ENCODE assay signal across 8 mouse cellular contexts in the genomic region with DNA sequence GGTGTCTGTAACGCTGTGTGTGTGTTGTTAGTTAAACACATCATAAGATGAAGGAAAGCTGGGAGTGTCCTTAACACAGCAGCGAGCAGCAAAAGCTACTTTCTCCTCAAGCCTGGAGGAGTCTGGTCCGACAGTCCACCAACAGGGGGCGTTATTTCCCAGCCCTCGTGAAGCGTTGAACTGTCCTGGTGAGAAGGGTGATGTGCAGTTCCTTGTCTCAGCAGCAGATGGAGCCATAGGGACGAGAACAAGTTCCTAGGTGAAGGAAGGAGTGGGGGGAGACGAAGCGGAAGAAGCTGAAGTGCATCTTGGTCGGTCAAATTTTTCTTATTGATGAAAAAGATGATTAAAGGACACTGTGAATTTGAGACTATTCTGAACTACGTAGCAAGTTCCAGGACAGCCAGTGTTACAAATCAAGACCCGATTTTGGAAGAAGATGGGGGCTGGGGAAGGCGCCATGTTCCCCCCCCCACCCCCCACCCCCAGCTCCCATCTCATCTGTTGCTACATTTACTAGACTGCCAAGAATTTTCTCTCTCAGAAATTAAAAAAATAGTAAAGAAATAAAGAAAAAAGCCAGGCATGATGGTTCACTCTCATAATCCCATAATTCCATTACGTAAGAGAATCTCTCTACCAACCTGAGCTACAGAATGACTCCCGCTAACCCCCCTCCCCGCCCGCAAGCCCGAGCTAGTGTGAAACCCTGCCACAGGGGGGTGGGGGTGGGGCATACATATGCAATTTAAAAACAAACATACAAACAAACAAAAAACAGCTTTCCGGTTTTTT. TPM values are rescaled to one million over a fixed set of nuclear protein-coding genes. Genes with fewer than 3 reads are reported as not detected.
DNase-seq lines count a peak whose midpoint lies in the region; ATAC-seq and TF ChIP-seq lines count a peak whose summit lies in the region.

No protein-coding gene starts in this region.

- no peaks in the 10 kb centered on the region for H3K36me3 ChIP-seq in forebrain, embryonic 14.5 days (ENCODE audit: control insufficient read depth, insufficient read depth, low read length)
- no peaks in the 10 kb centered on the region for H3K36me3 ChIP-seq in liver, embryonic 15.5 days (replicated peaks)
- H3K36me3 ChIP-seq in neural tube, embryonic 12.5 days, result no peaks in the 10 kb centered on the region
- no peaks in the 10 kb centered on the region for H3K36me3 ChIP-seq in stomach, postnatal 0 days (ENCODE audit: control insufficient read depth, insufficient read depth, low read length)

- H3K27ac ChIP-seq in forebrain, embryonic 14.5 days (ENCODE audit: low read depth, low read length), result no peak overlapping the region
- H3K27ac ChIP-seq in liver, embryonic 15.5 days (replicated peaks), result no peak overlapping the region
- H3K27ac ChIP-seq in neural tube, embryonic 12.5 days, result no peak overlapping the region
- no peak overlapping the region for H3K27ac ChIP-seq in stomach, postnatal 0 days (replicated peaks)

- peak overlapping the region; percentile 61 for H3K4me2 ChIP-seq in forebrain, embryonic 14.5 days (ENCODE audit: low read length)
- peak overlapping the region; percentile 51 for H3K4me2 ChIP-seq in liver, embryonic 15.5 days
- H3K4me2 ChIP-seq in neural tube, embryonic 12.5 days (replicated peaks), result peak overlapping the region; percentile 61
- peak overlapping the region; percentile 48 for H3K4me2 ChIP-seq in stomach, postnatal 0 days (replicated peaks; ENCODE audit: low read depth)

- H3K4me3 ChIP-seq in forebrain, embryonic 14.5 days (ENCODE audit: low read depth, low read length), result peak overlapping the region; percentile 38
- peak overlapping the region; percentile 30 for H3K4me3 ChIP-seq in liver, embryonic 15.5 days (replicated peaks)
- peak overlapping the region; percentile 36 for H3K4me3 ChIP-seq in neural tube, embryonic 12.5 days
- H3K4me3 ChIP-seq in stomach, postnatal 0 days (ENCODE audit: low read depth, low read length), result peak overlapping the region; percentile 25

- DNase-seq in ES-CJ7 (ENCODE audit: low read depth, low spot score), result peak; percentile 99
- peak; percentile 96 for DNase-seq in cerebellum, adult 11 months
- DNase-seq in forebrain, embryonic 14.5 days (ENCODE audit: low spot score), result peak; percentile 98
- peak; percentile 89 to 94 for DNase-seq in heart, postnatal 10 days
- peak; percentile 98 for DNase-seq in kidney, postnatal 4 days
- peak; percentile 91 for DNase-seq in stomach, postnatal 0 days (ENCODE audit: low spot score)

- ATAC-seq in forebrain, embryonic 14.5 days, result peak; percentile 92
- ATAC-seq in liver, embryonic 15.5 days (ENCODE audit: insufficient read depth), result peak; percentile 54; the same call in 1 of the 2 replicates
- peak; percentile 90 for ATAC-seq in neural tube, embryonic 12.5 days (ENCODE audit: low FRiP score, low read depth)
- peak; percentile 85 for ATAC-seq in stomach, postnatal 0 days (ENCODE audit: low FRiP score, low TSS enrichment)

- TF ChIP-seq EP300 in stomach, postnatal 0 days (optimal IDR thresholded peaks at IDR 0.05), result no peak

- peak; percentile 100 for TF ChIP-seq CTCF in stomach, postnatal 0 days (IDR thresholded peaks at IDR 0.05; ENCODE audit: low read depth)

- H3K9ac ChIP-seq in forebrain, embryonic 14.5 days (ENCODE audit: low read length), result peak overlapping the region; percentile 57
- no peak overlapping the region for H3K9ac ChIP-seq in liver, embryonic 15.5 days
- H3K9ac ChIP-seq in neural tube, embryonic 12.5 days, result peak overlapping the region; percentile 40; the same call in 1 of the 2 replicates
- H3K9ac ChIP-seq in stomach, postnatal 0 days (ENCODE audit: low read length), result no peak overlapping the region

- intact Hi-C loops in heart, postnatal 10 days (cut with DNase I), result loop anchor here (1.0 to 5.0 kb wide), 3 partner anchors 51 to 198 kb away; no protein-coding TSS in a partner anchor

- H3K27me3 ChIP-seq in forebrain, embryonic 14.5 days (replicated peaks; ENCODE audit: control insufficient read depth, insufficient read depth, low read length), result no peaks in the 10 kb centered on the region
- H3K27me3 ChIP-seq in liver, embryonic 15.5 days, result peaks cover 4% of the 10 kb centered on the region; the same call in 1 of the 2 replicates
- H3K27me3 ChIP-seq in neural tube, embryonic 12.5 days (replicated peaks), result 0 out of 2 replicates have a peak, but pooled peaks cover 2% of the 10 kb centered on the region
- H3K27me3 ChIP-seq in stomach, postnatal 0 days (ENCODE audit: control insufficient read depth, insufficient read depth, low read length), result no peaks in the 10 kb centered on the region

- H3K4me1 ChIP-seq in forebrain, embryonic 14.5 days (ENCODE audit: control insufficient read depth, insufficient read depth, low read length), result no peaks in the 10 kb centered on the region
- H3K4me1 ChIP-seq in liver, embryonic 15.5 days (replicated peaks), result no peaks in the 10 kb centered on the region; the same call in 1 of the 2 replicates
- H3K4me1 ChIP-seq in neural tube, embryonic 12.5 days, result 0 out of 2 replicates have a peak, but pooled peaks cover 4% of the 10 kb centered on the region
- no peaks in the 10 kb centered on the region for H3K4me1 ChIP-seq in stomach, postnatal 0 days (replicated peaks; ENCODE audit: control insufficient read depth, insufficient read depth)

- 6% methylated on average over 19 of the region's 19 CpGs for WGBS in forebrain, embryonic 14.5 days
- WGBS in liver, embryonic 15.5 days (ENCODE audit: insufficient replicate concordance), result 12% methylated on average over 19 of the region's 19 CpGs
- 7% methylated on average over 19 of the region's 19 CpGs for WGBS in neural tube, embryonic 12.5 days
- 6% methylated on average over 19 of the region's 19 CpGs for WGBS in stomach, postnatal 0 days

- no peaks in the 10 kb centered on the region for H3K9me3 ChIP-seq in forebrain, embryonic 14.5 days (replicated peaks; ENCODE audit: control insufficient read depth, low read length)
- H3K9me3 ChIP-seq in liver, embryonic 15.5 days (replicated peaks), result no peaks in the 10 kb centered on the region
- H3K9me3 ChIP-seq in neural tube, embryonic 12.5 days, result no peaks in the 10 kb centered on the region
- no peaks in the 10 kb centered on the region for H3K9me3 ChIP-seq in stomach, postnatal 0 days (ENCODE audit: control insufficient read depth, low read length)

RNA-seq across cellular contexts. Expression of gene Nanog, which starts 37.7 kb away (rescaled TPM):
- 0.12 and 0.30 TPM in 2 replicates for polyA plus RNA-seq in forebrain, embryonic 14.5 days (2014; fragmentation: Nextera tagmentation; extraction: Ambion mirVana)
- total RNA-seq in heart, postnatal 10 days (2021), result not detected
- not detected in 2 replicates for polyA plus RNA-seq in liver, embryonic 15.5 days (2015; fragmentation: Nextera tagmentation; extraction: Ambion mirVana)
- 0.09 and 0.17 TPM in 2 replicates for polyA plus RNA-seq in neural tube, embryonic 12.5 days (2016; fragmentation: Nextera tagmentation; extraction: Ambion mirVana)
- polyA plus RNA-seq in stomach, postnatal 0 days (2015; fragmentation: Nextera tagmentation; extraction: Ambion mirVana), result 0.06 and 0.07 TPM in 2 replicates

RNA-seq across cellular contexts. Expression of gene Dppa3, which starts 43.4 kb away (rescaled TPM):
- not detected in 2 replicates for polyA plus RNA-seq in forebrain, embryonic 14.5 days (2014; fragmentation: Nextera tagmentation; extraction: Ambion mirVana)
- total RNA-seq in heart, postnatal 10 days (2021), result not detected
- not detected in 2 replicates for polyA plus RNA-seq in liver, embryonic 15.5 days (2015; fragmentation: Nextera tagmentation; extraction: Ambion mirVana)
- not detected in 2 replicates for polyA plus RNA-seq in neural tube, embryonic 12.5 days (2016; fragmentation: Nextera tagmentation; extraction: Ambion mirVana)
- polyA plus RNA-seq in stomach, postnatal 0 days (2015; fragmentation: Nextera tagmentation; extraction: Ambion mirVana), result not detected in 2 replicates

RNA-seq across cellular contexts. Expression of gene Gdf3, which starts 59.7 kb away (rescaled TPM):
- polyA plus RNA-seq in forebrain, embryonic 14.5 days (2014; fragmentation: Nextera tagmentation; extraction: Ambion mirVana), result not detected in 2 replicates
- not detected for total RNA-seq in heart, postnatal 10 days (2021)
- 1.2 and 1.6 TPM in 2 replicates for polyA plus RNA-seq in liver, embryonic 15.5 days (2015; fragmentation: Nextera tagmentation; extraction: Ambion mirVana)
- polyA plus RNA-seq in neural tube, embryonic 12.5 days (2016; fragmentation: Nextera tagmentation; extraction: Ambion mirVana), result not detected in 2 replicates
- polyA plus RNA-seq in stomach, postnatal 0 days (2015; fragmentation: Nextera tagmentation; extraction: Ambion mirVana), result not detected in 2 replicates

Comparison
In these comparisons a context has a peak if more than half of its experiments do, and no peak if none do; other contexts are left out.
1. H3K9ac ChIP-seq: peak in forebrain, embryonic 14.5 days (single experiment) and neural tube, embryonic 12.5 days (single experiment); none in liver, embryonic 15.5 days (single experiment) and stomach, postnatal 0 days (single experiment).
2. Peak in every context shown above with its lines, with median percentiles within 50 percentile points of each other: DNase-seq, ATAC-seq, H3K4me2 ChIP-seq and H3K4me3 ChIP-seq.